Mouse (Mus musculus) ES-E14 (cell line): ENCODE measurements around the gene Nsun3. TPM values are rescaled to one million over a fixed set of nuclear protein-coding genes. Genes with fewer than 3 reads are reported as not detected.
A peak's percentile ranks its signal among the peaks of the same experiment; 100 is the strongest.

Experiments used
- DNase-seq: peaks from one replicate; pipeline ENCODE4 v3.0.0-alpha.2; 2013; ENCODE audit warnings: low read depth, low spot score
- H3K27ac ChIP-seq: 2 replicates; pipeline ENCODE4 v1.5.1; 2012; ENCODE audit warnings: low read depth, mild to moderate bottlenecking, low read length, moderate library complexity, mixed read lengths; ENCODE audit not compliant: poor library complexity, insufficient read depth, severe bottlenecking
- H3K36me3 ChIP-seq: 2 replicates; pipeline ENCODE4 v1.6.1; 2012; ENCODE audit warnings: mild to moderate bottlenecking, low read length, moderate library complexity, mixed read lengths; ENCODE audit not compliant: control insufficient read depth, poor library complexity, insufficient read depth, severe bottlenecking
- H3K4me1 ChIP-seq, 2 experiments: fragments of 150-350 bp in 1 of 2; sonication (generic) in 1 of 2; 2 replicates each; pipeline ENCODE4 v1.6.1; 2012; ENCODE audit warnings: low read length in 2 of 2, mild to moderate bottlenecking in 1 of 2, mixed read lengths in 1 of 2; ENCODE audit not compliant: control insufficient read depth in 2 of 2, insufficient read depth in 2 of 2, poor library complexity in 1 of 2
- H3K4me3 ChIP-seq, 2 experiments: fragments of 150-350 bp in 1 of 2; sonication (generic) in 1 of 2; 2 replicates each; pipeline ENCODE4 v1.5.1; 2012; ENCODE audit warnings: low read length in 2 of 2, low read depth in 1 of 2, mild to moderate bottlenecking in 1 of 2, mixed read lengths in 1 of 2; ENCODE audit not compliant: insufficient read depth in 1 of 2, poor library complexity in 1 of 2, severe bottlenecking in 1 of 2
- H3K9ac ChIP-seq: 2 replicates; pipeline ENCODE4 v1.6.1; 2012; ENCODE audit warnings: low read depth, mild to moderate bottlenecking, low read length, mixed read lengths; ENCODE audit not compliant: poor library complexity, insufficient read depth, severe bottlenecking
- H3K9me3 ChIP-seq: fragments of 150-350 bp; sonication (generic); 2 replicates; pipeline ENCODE4 v1.6.1; 2012; ENCODE audit warnings: low read depth, mild to moderate bottlenecking, low read length; ENCODE audit not compliant: control insufficient read depth, insufficient read depth
- CHD2 ChIP-seq: IDR thresholded peaks from 2 replicates; pipeline ENCODE4 v1.6.1; 2014; ENCODE audit warnings: mild to moderate bottlenecking, low read depth, low read length, inconsistent platforms
- HCFC1 ChIP-seq: IDR thresholded peaks from 2 replicates; pipeline ENCODE4 v1.6.1; 2012; ENCODE audit warnings: low read length, inconsistent platforms, borderline replicate concordance; ENCODE audit not compliant: insufficient read depth
- MAFK ChIP-seq: IDR thresholded peaks from 2 replicates; pipeline ENCODE4 v1.6.1; 2014; ENCODE audit warnings: mild to moderate bottlenecking, low read depth, low read length, inconsistent platforms; ENCODE audit not compliant: insufficient read depth
- ZC3H11A ChIP-seq: IDR thresholded peaks from 2 replicates; pipeline ENCODE4 v1.6.1; 2012; ENCODE audit warnings: low read depth, mild to moderate bottlenecking, inconsistent platforms, low read length, borderline replicate concordance
- ZNF384 ChIP-seq: IDR thresholded peaks from 2 replicates; pipeline ENCODE4 v1.6.1; 2012; ENCODE audit warnings: low read depth, low read length, inconsistent platforms
- in situ Hi-C, 2 experiments: fragments of 600-800 bp; cut with MboI; formaldehyde crosslinking; loops; one replicate each; pipeline ENCODE4 v1.15.1; 2025; ENCODE audit warnings: low sequenced_read_pairs in 2 of 2, inconsistent platforms in 1 of 2; ENCODE audit not compliant: unreplicated experiment in 2 of 2
- total RNA-seq: library from RNA; depleted of rRNA; stranded (reverse); fragments of 300-350 nt; gene quantifications from 2 replicates; pipeline ENCODE4 v1.2.3, GENCODE M21; 2012; rRNA removed

Nsun3 gene
- total RNA-seq, 1 experiment = 6.2 TPM

DNA sequence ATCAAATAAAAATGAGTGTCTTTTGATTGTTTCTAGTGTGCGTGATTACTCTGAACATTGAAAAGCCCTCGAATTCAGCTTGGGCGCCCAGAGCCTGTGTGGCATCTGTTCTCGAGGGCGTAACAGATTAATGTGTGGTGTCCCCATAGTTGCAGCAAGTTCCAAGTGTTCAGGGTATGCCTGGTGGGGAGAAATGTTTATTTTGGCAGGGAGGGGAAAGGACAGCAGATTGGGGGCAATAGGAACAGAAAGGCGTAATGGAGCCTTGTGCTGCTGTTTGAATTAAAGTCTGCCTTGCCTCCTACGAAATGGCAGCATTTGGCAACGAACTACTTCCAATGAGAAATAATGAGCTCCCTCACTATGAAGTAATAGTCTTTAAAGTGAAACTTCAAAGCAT lies 96.2 kb downstream of the Nsun3 start:
- in situ Hi-C loops = no loop called here
- Histone ChIP-seq H3K36me3 (no peaks in the 10 kb centered on the region), H3K27ac (no peak overlapping the region), H3K9me3 (no peaks in the 10 kb centered on the region), H3K9ac (no peak overlapping the region), H3K4me3 (no peak overlapping the region), H3K4me1 (no peaks in the 10 kb centered on the region)
- no peak for DNase-seq
- TF ChIP-seq ZNF384 (no peak), MAFK (no peak), CHD2 (no peak), ZC3H11A (no peak), HCFC1 (no peak)

DNA sequence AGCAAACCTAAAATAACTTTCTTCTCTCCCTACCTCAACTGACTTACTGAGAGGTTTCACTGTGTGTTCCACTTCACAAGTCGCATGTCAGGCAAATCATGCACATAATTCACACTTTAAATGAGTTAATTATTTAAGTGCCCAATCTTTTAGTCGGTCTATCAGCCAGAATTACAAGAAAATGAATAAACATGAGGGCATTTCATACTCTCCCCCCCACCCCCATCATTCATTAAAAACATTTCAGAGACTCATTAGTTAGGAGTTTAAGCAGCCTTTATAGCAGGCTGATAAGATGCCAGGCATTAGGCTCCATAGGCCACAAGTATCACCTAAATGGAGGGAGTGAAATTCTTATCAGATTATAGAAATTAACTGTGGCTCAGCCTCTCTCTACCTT lies 100.5 kb downstream of the Nsun3 start:
- in situ Hi-C loops = no loop called here
- no peak overlapping the region for H3K9ac ChIP-seq

DNA sequence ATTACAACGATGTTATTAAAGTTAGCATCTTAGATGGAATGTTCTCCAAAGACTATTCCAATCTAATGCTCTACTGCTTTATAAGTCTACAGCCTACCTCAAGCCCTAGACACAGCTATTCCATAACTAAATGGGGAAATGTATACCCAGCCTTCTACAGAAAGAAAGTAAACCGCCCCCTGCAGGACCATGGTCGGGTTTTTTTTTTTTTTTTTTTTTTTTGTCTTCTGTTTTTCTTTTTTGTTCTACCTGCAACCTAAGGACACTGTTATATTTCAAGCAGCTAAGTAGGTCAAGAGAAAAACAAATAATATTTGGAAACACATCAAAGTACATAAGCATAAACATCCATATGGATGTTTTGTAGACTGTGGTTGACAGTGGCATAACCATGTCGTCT lies 101.1 kb downstream of the Nsun3 start:
- in situ Hi-C loops = no loop called here
- H3K4me3 ChIP-seq = no peak overlapping the region
- no peaks in the 10 kb centered on the region for H3K9me3 ChIP-seq
- H3K4me1 ChIP-seq = no peaks in the 10 kb centered on the region
- TF ChIP-seq MAFK (no peak), CHD2 (no peak), ZNF384 (peak; percentile 76), ZC3H11A (no peak)
- H3K27ac ChIP-seq = no peak overlapping the region
- DNase-seq = no peak
- H3K9ac ChIP-seq = no peak overlapping the region
- H3K36me3 ChIP-seq = no peaks in the 10 kb centered on the region

More for the DNA sequence above, 100.5 kb downstream of the Nsun3 start:
- Histone ChIP-seq H3K36me3 (no peaks in the 10 kb centered on the region), H3K4me3 (no peak overlapping the region), H3K9me3 (no peaks in the 10 kb centered on the region), H3K27ac (no peak overlapping the region), H3K4me1 (no peaks in the 10 kb centered on the region)
- no peak for DNase-seq
- TF ChIP-seq ZC3H11A = no peak

Other genes with a start within 250 kb of the Nsun3 start
- not detected in 2 replicates for gene Stx19, start 27.9 kb upstream of the Nsun3 start, total RNA-seq
- 7.3 and 8.3 TPM in 2 replicates for gene Arl13b, start 60.2 kb upstream of the Nsun3 start, total RNA-seq
- 37.6 and 55.7 TPM in 2 replicates for gene Pros1, start 67.5 kb upstream of the Nsun3 start, total RNA-seq